Mouse (Mus musculus) stomach, postnatal 0 days (tissue): Measurements from ENCODE around the gene 1110059E24Rik.

Source experiments
- CTCF ChIP-seq: IDR thresholded peaks from 2 replicates; pipeline ENCODE4 v1.5.1; 2016; ENCODE audit warnings: antibody characterized with exemption, low read depth, mild to moderate bottlenecking, moderate library complexity
- EP300 ChIP-seq: optimal IDR thresholded peaks from 2 replicates; pipeline ENCODE3; 2016; ENCODE audit warnings: antibody characterized with exemption

- TF ChIP-seq CTCF (no peak), EP300 (no peak)
Observed at GRCm38 (mm10) chr19:21570778-21571177, 82.0 kb downstream of the 1110059E24Rik start.
